Mouse (Mus musculus): Measurements from ENCODE around the gene Vat1l. TPM values are rescaled to one million over a fixed set of nuclear protein-coding genes. Genes with fewer than 3 reads are reported as not detected.

The Vat1l gene
- total and polyA plus RNA-seq, 3 experiments = 0.27 TPM; not detected in 2

- DNase-seq (ENCODE audit: low spot score) = no peak
- no peak for ATAC-seq (ENCODE audit: extremely low read depth, insufficient number of reproducible peaks, low FRiP score, poor library complexity, severe bottlenecking)
- TF ChIP-seq CTCF (IDR thresholded peaks at IDR 0.05; ENCODE audit: low read depth, low read length) = no peak
- no peak for TF ChIP-seq POLR2AphosphoS5 (IDR thresholded peaks at IDR 0.05; ENCODE audit: insufficient replicate concordance, low read depth, low read length)
- no peak for TF ChIP-seq GATA2 (IDR thresholded peaks at IDR 0.05; ENCODE audit: borderline replicate concordance, low read depth, low read length)
- TF ChIP-seq TAL1 (conservative IDR thresholded peaks at IDR 0.05; ENCODE audit: low read depth, low read length) = no peak
- Histone ChIP-seq H3K4me1 (ENCODE audit: insufficient read depth, low read depth, low read length) (no peaks in the 10 kb centered on the region), H3K36me3 (replicated peaks) (no peaks in the 10 kb centered on the region), H3K9me3 (replicated peaks) (peaks cover 76% of the 10 kb centered on the region), H3K27me3 (ENCODE audit: insufficient read depth, low read length) (no peaks in the 10 kb centered on the region), H3K4me3 (ENCODE audit: low read depth, low read length) (no peak overlapping the region)
These were observed 157.8 kb downstream of the Vat1l start for GRCm38 (mm10) chr8:114363167-114363566.

- ATAC-seq (ENCODE audit: extremely low read depth, insufficient number of reproducible peaks, low FRiP score, poor library complexity, severe bottlenecking) = no peak
- H3K9me3 ChIP-seq (replicated peaks) = peaks cover 76% of the 10 kb centered on the region
- no peaks in the 10 kb centered on the region for H3K36me3 ChIP-seq (replicated peaks)
- no peak overlapping the region for H3K4me3 ChIP-seq (ENCODE audit: low read depth, low read length)
- no peak for DNase-seq (ENCODE audit: low spot score)
- no peaks in the 10 kb centered on the region for H3K27me3 ChIP-seq (ENCODE audit: insufficient read depth, low read length)
- no peak for TF ChIP-seq GATA1 (IDR thresholded peaks at IDR 0.05; ENCODE audit: borderline replicate concordance, low read length)
- no peak for TF ChIP-seq TAL1 (conservative IDR thresholded peaks at IDR 0.05; ENCODE audit: low read depth, low read length)
- TF ChIP-seq GATA2 (IDR thresholded peaks at IDR 0.05; ENCODE audit: borderline replicate concordance, low read depth, low read length) = no peak
- TF ChIP-seq CTCF (IDR thresholded peaks at IDR 0.05; ENCODE audit: low read depth, low read length) = no peak
- no peak for TF ChIP-seq POLR2AphosphoS5 (IDR thresholded peaks at IDR 0.05; ENCODE audit: insufficient replicate concordance, low read depth, low read length)
- no peaks in the 10 kb centered on the region for H3K4me1 ChIP-seq (ENCODE audit: insufficient read depth, low read depth, low read length)
These were observed 158.2 kb downstream of the Vat1l start for GRCm38 (mm10) chr8:114363656-114364055.

- ATAC-seq (ENCODE audit: extremely low read depth, insufficient number of reproducible peaks, low FRiP score, poor library complexity, severe bottlenecking) (no peak), DNase-seq (ENCODE audit: low spot score) (no peak)
- H3K27me3 ChIP-seq (ENCODE audit: insufficient read depth, low read length) = no peaks in the 10 kb centered on the region
- TF ChIP-seq POLR2AphosphoS5 (IDR thresholded peaks at IDR 0.05; ENCODE audit: insufficient replicate concordance, low read depth, low read length) (no peak), TAL1 (conservative IDR thresholded peaks at IDR 0.05; ENCODE audit: low read depth, low read length) (no peak), GATA1 (IDR thresholded peaks at IDR 0.05; ENCODE audit: borderline replicate concordance, low read length) (no peak), GATA2 (IDR thresholded peaks at IDR 0.05; ENCODE audit: borderline replicate concordance, low read depth, low read length) (no peak), CTCF (IDR thresholded peaks at IDR 0.05; ENCODE audit: low read depth, low read length) (no peak)
- no peak overlapping the region for H3K4me3 ChIP-seq (ENCODE audit: low read depth, low read length)
- no peaks in the 10 kb centered on the region for H3K4me1 ChIP-seq (ENCODE audit: insufficient read depth, low read depth, low read length)
- H3K9me3 ChIP-seq (replicated peaks) = peaks cover 68% of the 10 kb centered on the region
- H3K36me3 ChIP-seq (replicated peaks) = no peaks in the 10 kb centered on the region
These were observed 163.9 kb downstream of the Vat1l start for GRCm38 (mm10) chr8:114369038-114369976.

- peaks cover 51% of the 10 kb centered on the region for H3K9me3 ChIP-seq (replicated peaks)
- ATAC-seq (ENCODE audit: extremely low read depth, insufficient number of reproducible peaks, low FRiP score, poor library complexity, severe bottlenecking) = no peak
These were observed 169.0 kb downstream of the Vat1l start for GRCm38 (mm10) chr8:114374390-114374789.

GRCm38 (mm10) chr8:114384189-114384588 is 178.8 kb downstream of the Vat1l start:
- DNase-seq (ENCODE audit: low spot score) (no peak), ATAC-seq (ENCODE audit: extremely low read depth, insufficient number of reproducible peaks, low FRiP score, poor library complexity, severe bottlenecking) (no peak)
- H3K36me3 ChIP-seq (replicated peaks) = no peaks in the 10 kb centered on the region
- peaks cover 26% of the 10 kb centered on the region for H3K9me3 ChIP-seq (replicated peaks)
- no peak overlapping the region for H3K4me3 ChIP-seq (ENCODE audit: low read depth, low read length)
- H3K4me1 ChIP-seq (ENCODE audit: insufficient read depth, low read depth, low read length) = no peaks in the 10 kb centered on the region
- H3K27me3 ChIP-seq (ENCODE audit: insufficient read depth, low read length) = no peaks in the 10 kb centered on the region
- TF ChIP-seq POLR2AphosphoS5 (IDR thresholded peaks at IDR 0.05; ENCODE audit: insufficient replicate concordance, low read depth, low read length) = no peak
- no peak for TF ChIP-seq GATA2 (IDR thresholded peaks at IDR 0.05; ENCODE audit: borderline replicate concordance, low read depth, low read length)
- TF ChIP-seq GATA1 (IDR thresholded peaks at IDR 0.05; ENCODE audit: borderline replicate concordance, low read length) = no peak
- no peak for TF ChIP-seq TAL1 (conservative IDR thresholded peaks at IDR 0.05; ENCODE audit: low read depth, low read length)
- no peak for TF ChIP-seq CTCF (IDR thresholded peaks at IDR 0.05; ENCODE audit: low read depth, low read length)

More at GRCm38 (mm10) chr8:114374390-114374789, 169.0 kb downstream of the Vat1l start:
- H3K27me3 ChIP-seq (ENCODE audit: insufficient read depth, low read length) = no peaks in the 10 kb centered on the region
- no peaks in the 10 kb centered on the region for H3K36me3 ChIP-seq (replicated peaks)
- no peaks in the 10 kb centered on the region for H3K4me1 ChIP-seq (ENCODE audit: insufficient read depth, low read depth, low read length)
- no peak for DNase-seq (ENCODE audit: low spot score)
- no peak overlapping the region for H3K4me3 ChIP-seq (ENCODE audit: low read depth, low read length)
- TF ChIP-seq TAL1 (conservative IDR thresholded peaks at IDR 0.05; ENCODE audit: low read depth, low read length) = no peak
- TF ChIP-seq GATA1 (IDR thresholded peaks at IDR 0.05; ENCODE audit: borderline replicate concordance, low read length) = no peak
- TF ChIP-seq CTCF (IDR thresholded peaks at IDR 0.05; ENCODE audit: low read depth, low read length) = no peak
- no peak for TF ChIP-seq GATA2 (IDR thresholded peaks at IDR 0.05; ENCODE audit: borderline replicate concordance, low read depth, low read length)
- no peak for TF ChIP-seq POLR2AphosphoS5 (IDR thresholded peaks at IDR 0.05; ENCODE audit: insufficient replicate concordance, low read depth, low read length)

GRCm38 (mm10) chr8:114387494-114387893 is 182.1 kb downstream of the Vat1l start:
- DNase-seq (ENCODE audit: low spot score) (no peak), ATAC-seq (ENCODE audit: extremely low read depth, insufficient number of reproducible peaks, low FRiP score, poor library complexity, severe bottlenecking) (no peak)
- Histone ChIP-seq H3K4me3 (ENCODE audit: low read depth, low read length) (no peak overlapping the region), H3K4me1 (ENCODE audit: insufficient read depth, low read depth, low read length) (no peaks in the 10 kb centered on the region), H3K36me3 (replicated peaks) (no peaks in the 10 kb centered on the region), H3K27me3 (ENCODE audit: insufficient read depth, low read length) (no peaks in the 10 kb centered on the region), H3K9me3 (replicated peaks) (peaks cover 17% of the 10 kb centered on the region)
- TF ChIP-seq POLR2AphosphoS5 (IDR thresholded peaks at IDR 0.05; ENCODE audit: insufficient replicate concordance, low read depth, low read length) (no peak), GATA2 (IDR thresholded peaks at IDR 0.05; ENCODE audit: borderline replicate concordance, low read depth, low read length) (no peak), TAL1 (conservative IDR thresholded peaks at IDR 0.05; ENCODE audit: low read depth, low read length) (no peak), GATA1 (IDR thresholded peaks at IDR 0.05; ENCODE audit: borderline replicate concordance, low read length) (no peak), CTCF (IDR thresholded peaks at IDR 0.05; ENCODE audit: low read depth, low read length) (no peak)

Measured in G1E (cell line).